Mouse (Mus musculus) megakaryocyte, embryonic 14.5 days (primary cell): ENCODE measurements around the gene Ppp1r15a.

Experiments used
- FLI1 ChIP-seq: IDR thresholded peaks from 2 replicates; pipeline ENCODE4 v1.6.1; 2012; ENCODE audit warnings: low read length, inconsistent platforms, mixed read lengths
- GATA1 ChIP-seq: IDR thresholded peaks from 3 replicates; pipeline ENCODE4 v1.6.1; 2012; ENCODE audit warnings: mixed read lengths, low read length, inconsistent platforms, borderline replicate concordance

DNA sequence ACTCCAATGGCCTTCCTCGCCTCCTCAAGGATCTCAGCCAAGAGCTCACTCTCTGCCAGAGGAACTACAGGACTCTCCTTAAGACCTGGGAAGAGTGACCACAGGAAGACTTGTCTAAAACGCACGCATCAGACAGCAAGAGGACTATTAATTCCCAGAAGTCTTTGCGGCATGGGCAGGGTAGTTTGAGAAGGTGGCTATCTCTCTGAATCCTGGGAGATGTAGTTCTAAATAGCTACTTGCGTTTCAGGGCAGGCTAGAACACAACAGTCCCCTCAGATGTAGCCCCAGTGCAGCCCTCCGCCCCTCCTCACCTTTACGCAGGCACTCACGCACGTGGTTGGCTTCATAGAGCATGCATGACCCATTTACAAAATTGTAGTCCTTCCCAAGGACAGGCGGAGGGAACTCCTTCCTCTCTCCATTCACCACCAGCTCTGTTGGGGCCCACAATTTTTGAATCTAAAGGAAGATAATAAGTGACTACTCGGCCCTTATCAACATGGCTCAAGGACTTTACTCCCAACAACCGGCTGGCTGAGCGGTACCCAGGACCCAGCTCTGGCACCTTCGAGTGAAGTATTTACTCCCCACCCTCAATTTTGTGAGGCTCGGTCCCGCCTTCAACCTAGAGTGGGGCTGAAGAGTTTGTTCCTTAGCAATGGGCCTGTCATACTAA, 50.6 kb downstream of the Ppp1r15a start:
- TF ChIP-seq GATA1: no peak
- TF ChIP-seq FLI1: no peak
